8 mouse cellular contexts compared by ENCODE assay signal in genomic region chr2:30414101-30414500, GRCm38 (mm10). TPM values are rescaled to one million over a fixed set of nuclear protein-coding genes. Genes with fewer than 3 reads are reported as not detected.
DNase-seq lines count a peak whose midpoint lies in the region; ATAC-seq and TF ChIP-seq lines count a peak whose summit lies in the region.

No protein-coding gene starts in this region.

- no peak for ATAC-seq in forebrain, embryonic 12.5 days (ENCODE audit: low FRiP score)
- no peak for ATAC-seq in megakaryocyte, adult 5-6 weeks (ENCODE audit: poor library complexity, severe bottlenecking)
- ATAC-seq in kidney, postnatal 0 days (replicated peaks; ENCODE audit: low FRiP score, low read depth) = no peak

- no peak overlapping the region; the same call in 1 of the 2 replicates for H3K9ac ChIP-seq in forebrain, embryonic 12.5 days
- no peak overlapping the region for H3K9ac ChIP-seq in kidney, postnatal 0 days (ENCODE audit: low read depth, low read length)

- no peaks in the 10 kb centered on the region for H3K9me3 ChIP-seq in forebrain, embryonic 10.5 days
- H3K9me3 ChIP-seq in forebrain, embryonic 12.5 days = no peaks in the 10 kb centered on the region
- no peaks in the 10 kb centered on the region for H3K9me3 ChIP-seq in megakaryocyte, embryonic 14.5 days
- H3K9me3 ChIP-seq in kidney, postnatal 0 days (replicated peaks; ENCODE audit: low read length) = no peaks in the 10 kb centered on the region

- peak overlapping the region; percentile 89; the same call in 1 of the 2 replicates for H3K4me3 ChIP-seq in forebrain, embryonic 10.5 days
- no peak overlapping the region for H3K4me3 ChIP-seq in forebrain, embryonic 12.5 days (replicated peaks)
- peak overlapping the region; percentile 96 for H3K4me3 ChIP-seq in megakaryocyte, embryonic 14.5 days (replicated peaks)
- H3K4me3 ChIP-seq in kidney, postnatal 0 days (replicated peaks; ENCODE audit: low read depth, low read length) = no peak overlapping the region
- H3K4me3 ChIP-seq in olfactory bulb, adult 2 months (ENCODE audit: insufficient read depth, low read depth, low read length) = peak overlapping the region; percentile 46

- WGBS in forebrain, embryonic 10.5 days = 85% methylated on average over 4 of the region's 4 CpGs
- 94% methylated on average over 4 of the region's 4 CpGs for WGBS in forebrain, embryonic 12.5 days
- WGBS in kidney, postnatal 0 days = 86% methylated on average over 4 of the region's 4 CpGs
- WGBS in olfactory bulb, adult 2 months = 69% methylated on average over 4 of the region's 4 CpGs

- H3K27ac ChIP-seq in forebrain, embryonic 10.5 days = 0 out of 2 replicates have a peak overlapping the region, but pooled peaks have one; percentile 25
- no peak overlapping the region for H3K27ac ChIP-seq in forebrain, embryonic 12.5 days
- H3K27ac ChIP-seq in kidney, postnatal 0 days = no peak overlapping the region
- H3K27ac ChIP-seq in olfactory bulb, adult 2 months (ENCODE audit: insufficient read depth, low read depth, low read length) = peak overlapping the region; percentile 66

- peaks cover 51% of the 10 kb centered on the region for H3K4me1 ChIP-seq in forebrain, embryonic 10.5 days
- H3K4me1 ChIP-seq in forebrain, embryonic 12.5 days = peaks cover 39% of the 10 kb centered on the region
- peaks cover 79% of the 10 kb centered on the region for H3K4me1 ChIP-seq in megakaryocyte, embryonic 14.5 days
- H3K4me1 ChIP-seq in kidney, postnatal 0 days (replicated peaks; ENCODE audit: insufficient read depth, low read length) = peaks cover 24% of the 10 kb centered on the region
- H3K4me1 ChIP-seq in olfactory bulb, adult 2 months (ENCODE audit: control insufficient read depth, insufficient read depth, low read length) = peaks cover 36% of the 10 kb centered on the region

- H3K27me3 ChIP-seq in forebrain, embryonic 10.5 days (ENCODE audit: poor library complexity, severe bottlenecking) = peaks cover 23% of the 10 kb centered on the region
- no peaks in the 10 kb centered on the region for H3K27me3 ChIP-seq in forebrain, embryonic 12.5 days
- H3K27me3 ChIP-seq in megakaryocyte, embryonic 14.5 days (replicated peaks) = no peaks in the 10 kb centered on the region
- no peaks in the 10 kb centered on the region for H3K27me3 ChIP-seq in kidney, postnatal 0 days (ENCODE audit: insufficient read depth, low read length)

- peaks cover 30% of the 10 kb centered on the region for H3K36me3 ChIP-seq in forebrain, embryonic 10.5 days (replicated peaks)
- peaks cover 13% of the 10 kb centered on the region for H3K36me3 ChIP-seq in forebrain, embryonic 12.5 days (replicated peaks)
- H3K36me3 ChIP-seq in megakaryocyte, embryonic 14.5 days (replicated peaks; ENCODE audit: low read length) = peaks cover 57% of the 10 kb centered on the region
- H3K36me3 ChIP-seq in kidney, postnatal 0 days (ENCODE audit: insufficient read depth, low read length) = peaks cover 9% of the 10 kb centered on the region; the same call in 1 of the 2 replicates

- TF ChIP-seq CTCF in kidney, postnatal 0 days (IDR thresholded peaks at IDR 0.05; ENCODE audit: low read depth) = no peak
- TF ChIP-seq CTCF in olfactory bulb, adult 2 months (IDR thresholded peaks at IDR 0.05; ENCODE audit: insufficient read depth, low read depth, low read length) = no peak

- no peak overlapping the region for H3K4me2 ChIP-seq in forebrain, embryonic 12.5 days
- H3K4me2 ChIP-seq in kidney, postnatal 0 days (ENCODE audit: low read length) = 0 out of 2 replicates have a peak overlapping the region, but pooled peaks have one; percentile 77

- TF ChIP-seq POLR2A in olfactory bulb, adult 2 months (IDR thresholded peaks at IDR 0.05; ENCODE audit: insufficient read depth, low read depth, low read length) = no peak

- DNase-seq in forebrain, embryonic 10.5 days (ENCODE audit: extremely low spot score, low spot score) = no peak
- no peak for DNase-seq in kidney, postnatal 0 days (ENCODE audit: low spot score)
- DNase-seq in urinary bladder, postnatal 25 days (ENCODE audit: low spot score) = no peak
- DNase-seq in urinary bladder, postnatal 10 days (ENCODE audit: low spot score) = no peak

RNA-seq across cellular contexts. Expression of gene Crat, which starts 1.5 kb away (rescaled TPM):
- 23.2 and 23.6 TPM in 2 replicates for polyA plus RNA-seq in forebrain, embryonic 10.5 days (2016; fragmentation: Nextera tagmentation; extraction: Ambion mirVana)
- 22.5 and 23.0 TPM in 2 replicates for polyA plus RNA-seq in forebrain, embryonic 12.5 days (2016; fragmentation: Nextera tagmentation; extraction: Ambion mirVana)
- polyA plus RNA-seq in megakaryocyte, embryonic 14.5 days (2012; ENCODE audit: insufficient read depth, low replicate concordance) = 55.0 and 64.0 TPM in 2 replicates
- total RNA-seq in megakaryocyte, adult 5-6 weeks (2015) = 26.2 and 29.6 TPM in 2 replicates
- 13.9 and 14.2 TPM in 2 replicates for total RNA-seq in megakaryocyte, adult 5-6 weeks (2017)
- 42.9 and 49.2 TPM in 2 replicates for polyA plus RNA-seq in kidney, postnatal 0 days (2015; fragmentation: Nextera tagmentation; extraction: Ambion mirVana)
- polyA plus RNA-seq in olfactory bulb, adult 2 months (2012; ENCODE audit: insufficient read depth, insufficient read length, low replicate concordance, missing spikeins) = not detected in 2 replicates

RNA-seq across cellular contexts. Expression of gene Ptpa, which starts 1.7 kb away (rescaled TPM):
- polyA plus RNA-seq in forebrain, embryonic 10.5 days (2016; fragmentation: Nextera tagmentation; extraction: Ambion mirVana) = 149 and 165 TPM in 2 replicates
- 131 and 144 TPM in 2 replicates for polyA plus RNA-seq in forebrain, embryonic 12.5 days (2016; fragmentation: Nextera tagmentation; extraction: Ambion mirVana)
- polyA plus RNA-seq in megakaryocyte, embryonic 14.5 days (2012; ENCODE audit: insufficient read depth, low replicate concordance) = 473 and 551 TPM in 2 replicates
- 68.9 and 69.0 TPM in 2 replicates for total RNA-seq in megakaryocyte, adult 5-6 weeks (2015)
- total RNA-seq in megakaryocyte, adult 5-6 weeks (2017) = 44.3 and 45.9 TPM in 2 replicates
- polyA plus RNA-seq in kidney, postnatal 0 days (2015; fragmentation: Nextera tagmentation; extraction: Ambion mirVana) = 131 and 142 TPM in 2 replicates
- not detected in 2 replicates for polyA plus RNA-seq in olfactory bulb, adult 2 months (2012; ENCODE audit: insufficient read depth, insufficient read length, low replicate concordance, missing spikeins)

RNA-seq across cellular contexts. Expression of gene Dolpp1, which starts 22.0 kb away (rescaled TPM):
- 54.8 and 60.1 TPM in 2 replicates for polyA plus RNA-seq in forebrain, embryonic 10.5 days (2016; fragmentation: Nextera tagmentation; extraction: Ambion mirVana)
- polyA plus RNA-seq in forebrain, embryonic 12.5 days (2016; fragmentation: Nextera tagmentation; extraction: Ambion mirVana) = 51.4 and 52.3 TPM in 2 replicates
- 24.4 and 42.0 TPM in 2 replicates for polyA plus RNA-seq in megakaryocyte, embryonic 14.5 days (2012; ENCODE audit: insufficient read depth, low replicate concordance)
- 5.3 and 6.0 TPM in 2 replicates for total RNA-seq in megakaryocyte, adult 5-6 weeks (2015)
- total RNA-seq in megakaryocyte, adult 5-6 weeks (2017) = 11.5 and 16.8 TPM in 2 replicates
- polyA plus RNA-seq in kidney, postnatal 0 days (2015; fragmentation: Nextera tagmentation; extraction: Ambion mirVana) = 23.4 and 24.5 TPM in 2 replicates
- not detected in 2 replicates for polyA plus RNA-seq in olfactory bulb, adult 2 months (2012; ENCODE audit: insufficient read depth, insufficient read length, low replicate concordance, missing spikeins)

RNA-seq across cellular contexts. Expression of gene Miga2, which starts 50.1 kb away (rescaled TPM):
- polyA plus RNA-seq in forebrain, embryonic 10.5 days (2016; fragmentation: Nextera tagmentation; extraction: Ambion mirVana) = 29.9 and 30.9 TPM in 2 replicates
- 24.4 and 25.2 TPM in 2 replicates for polyA plus RNA-seq in forebrain, embryonic 12.5 days (2016; fragmentation: Nextera tagmentation; extraction: Ambion mirVana)
- 7.8 and 15.0 TPM in 2 replicates for polyA plus RNA-seq in megakaryocyte, embryonic 14.5 days (2012; ENCODE audit: insufficient read depth, low replicate concordance)
- 2.0 and 2.1 TPM in 2 replicates for total RNA-seq in megakaryocyte, adult 5-6 weeks (2015)
- 2.7 and 5.2 TPM in 2 replicates for total RNA-seq in megakaryocyte, adult 5-6 weeks (2017)
- 22.2 and 22.8 TPM in 2 replicates for polyA plus RNA-seq in kidney, postnatal 0 days (2015; fragmentation: Nextera tagmentation; extraction: Ambion mirVana)
- not detected in 2 replicates for polyA plus RNA-seq in olfactory bulb, adult 2 months (2012; ENCODE audit: insufficient read depth, insufficient read length, low replicate concordance, missing spikeins)

RNA-seq across cellular contexts. Expression of gene Sh3glb2, which starts 55.0 kb away (rescaled TPM):
- polyA plus RNA-seq in forebrain, embryonic 10.5 days (2016; fragmentation: Nextera tagmentation; extraction: Ambion mirVana) = 76.9 and 82.0 TPM in 2 replicates
- 99.8 and 110 TPM in 2 replicates for polyA plus RNA-seq in forebrain, embryonic 12.5 days (2016; fragmentation: Nextera tagmentation; extraction: Ambion mirVana)
- 45.5 and 81.3 TPM in 2 replicates for polyA plus RNA-seq in megakaryocyte, embryonic 14.5 days (2012; ENCODE audit: insufficient read depth, low replicate concordance)
- total RNA-seq in megakaryocyte, adult 5-6 weeks (2015) = 14.9 and 16.5 TPM in 2 replicates
- 20.4 and 24.3 TPM in 2 replicates for total RNA-seq in megakaryocyte, adult 5-6 weeks (2017)
- 65.1 and 66.4 TPM in 2 replicates for polyA plus RNA-seq in kidney, postnatal 0 days (2015; fragmentation: Nextera tagmentation; extraction: Ambion mirVana)
- 562 TPM in 1 of 2 replicates, not detected in the other for polyA plus RNA-seq in olfactory bulb, adult 2 months (2012; ENCODE audit: insufficient read depth, insufficient read length, low replicate concordance, missing spikeins)

Comparison
In these comparisons a context has a peak if more than half of its experiments do, and no peak if none do; other contexts are left out.
1. H3K27ac ChIP-seq: peak in forebrain, embryonic 10.5 days (single experiment) and olfactory bulb, adult 2 months (single experiment); none in forebrain, embryonic 12.5 days (single experiment) and kidney, postnatal 0 days (single experiment).
2. H3K4me3 ChIP-seq: peak in forebrain, embryonic 10.5 days (single experiment), megakaryocyte, embryonic 14.5 days (single experiment) and olfactory bulb, adult 2 months (single experiment); none in forebrain, embryonic 12.5 days (single experiment) and kidney, postnatal 0 days (single experiment).
3. RNA of gene Crat, which starts 1.5 kb away (polyA plus RNA-seq): 55.0 to 64.0 TPM in megakaryocyte, embryonic 14.5 days, 42.9 to 49.2 TPM in kidney, postnatal 0 days, 23.2 to 23.6 TPM in forebrain, embryonic 10.5 days and 22.5 to 23.0 TPM in forebrain, embryonic 12.5 days; not detected in olfactory bulb, adult 2 months; every median in the first group is over 10 times any median in the second.
4. RNA of gene Dolpp1, which starts 22.0 kb away (polyA plus RNA-seq): 54.8 to 60.1 TPM in forebrain, embryonic 10.5 days, 51.4 to 52.3 TPM in forebrain, embryonic 12.5 days, 24.4 to 42.0 TPM in megakaryocyte, embryonic 14.5 days and 23.4 to 24.5 TPM in kidney, postnatal 0 days; not detected in olfactory bulb, adult 2 months; every median in the first group is over 10 times any median in the second.